Mouse (Mus musculus): ENCODE measurements around the gene Afap1. TPM values are rescaled to one million over a fixed set of nuclear protein-coding genes. Genes with fewer than 3 reads are reported as not detected.

Gene Afap1
- total RNA-seq, 2 experiments from 2014 or later: 25.9 to 30.4 TPM

GRCm38 (mm10) chr5:35948225-35948975, 55.3 kb downstream of the Afap1 start:
- TF ChIP-seq CTCF (conservative IDR thresholded peaks at IDR 0.05): no peak
- DNase-seq (ENCODE audit: low spot score in 2 of 2): no peak
- H3K4me3 ChIP-seq: no peak overlapping the region
- no peak overlapping the region for H3K27ac ChIP-seq

GRCm38 (mm10) chr5:35949061-35949460, 55.9 kb downstream of the Afap1 start:
- H3K27ac ChIP-seq: no peak overlapping the region
- no peak overlapping the region for H3K4me3 ChIP-seq
- no peak for DNase-seq (ENCODE audit: low spot score in 2 of 2)
- no peak for TF ChIP-seq CTCF (conservative IDR thresholded peaks at IDR 0.05)

GRCm38 (mm10) chr5:35950504-35950903, 57.4 kb downstream of the Afap1 start:
- H3K4me3 ChIP-seq: no peak overlapping the region
- no peak overlapping the region for H3K27ac ChIP-seq
- DNase-seq (ENCODE audit: low spot score in 2 of 2): no peak
- no peak for TF ChIP-seq CTCF (conservative IDR thresholded peaks at IDR 0.05)

GRCm38 (mm10) chr5:35954055-35954718, 61.1 kb downstream of the Afap1 start:
- Histone ChIP-seq H3K4me3 (no peak overlapping the region), H3K27ac (no peak overlapping the region)
- peak in 1 of 2 experiments; percentile 26 for DNase-seq (ENCODE audit: low spot score in 2 of 2)
- TF ChIP-seq CTCF (conservative IDR thresholded peaks at IDR 0.05): no peak

GRCm38 (mm10) chr5:35956268-35956667, 63.1 kb downstream of the Afap1 start:
- Histone ChIP-seq H3K27ac (no peak overlapping the region), H3K4me3 (no peak overlapping the region)
- no peak for DNase-seq (ENCODE audit: low spot score in 2 of 2)
- no peak for TF ChIP-seq CTCF (conservative IDR thresholded peaks at IDR 0.05)

- H3K27ac ChIP-seq: no peak overlapping the region
- peak; percentile 50 for TF ChIP-seq CTCF (conservative IDR thresholded peaks at IDR 0.05)
- H3K4me3 ChIP-seq: no peak overlapping the region
- DNase-seq (ENCODE audit: low spot score in 2 of 2): no peak
These were observed 65.6 kb downstream of the Afap1 start for GRCm38 (mm10) chr5:35958681-35959080.

- no peak overlapping the region for H3K4me3 ChIP-seq
- no peak for TF ChIP-seq CTCF (conservative IDR thresholded peaks at IDR 0.05)
- no peak for DNase-seq (ENCODE audit: low spot score in 2 of 2)
These were observed 67.0 kb downstream of the Afap1 start for GRCm38 (mm10) chr5:35960168-35960567.

GRCm38 (mm10) chr5:35961271-35961670, 68.2 kb downstream of the Afap1 start:
- no peak for DNase-seq (ENCODE audit: low spot score in 2 of 2)
- no peak overlapping the region for H3K4me3 ChIP-seq
- H3K27ac ChIP-seq: no peak overlapping the region
- no peak for TF ChIP-seq CTCF (conservative IDR thresholded peaks at IDR 0.05)

More at GRCm38 (mm10) chr5:35960168-35960567, 67.0 kb downstream of the Afap1 start:
- no peak overlapping the region for H3K27ac ChIP-seq

GRCm38 (mm10) chr5:35963635-35964034, 70.5 kb downstream of the Afap1 start:
- TF ChIP-seq CTCF (conservative IDR thresholded peaks at IDR 0.05): no peak
- no peak for DNase-seq (ENCODE audit: low spot score in 2 of 2)
- no peak overlapping the region for H3K4me3 ChIP-seq

GRCm38 (mm10) chr5:35965036-35965435, 71.9 kb downstream of the Afap1 start:
- H3K27ac ChIP-seq: no peak overlapping the region
- no peak for TF ChIP-seq CTCF (conservative IDR thresholded peaks at IDR 0.05)
- no peak for DNase-seq (ENCODE audit: low spot score in 2 of 2)

More at GRCm38 (mm10) chr5:35963635-35964034, 70.5 kb downstream of the Afap1 start:
- no peak overlapping the region for H3K27ac ChIP-seq

GRCm38 (mm10) chr5:35969857-35970256, 76.7 kb downstream of the Afap1 start:
- H3K27ac ChIP-seq: peak overlapping the region; percentile 54
- no peak overlapping the region for H3K4me3 ChIP-seq
- DNase-seq (ENCODE audit: low spot score in 2 of 2): no peak
- no peak for TF ChIP-seq CTCF (conservative IDR thresholded peaks at IDR 0.05)

More at GRCm38 (mm10) chr5:35965036-35965435, 71.9 kb downstream of the Afap1 start:
- H3K4me3 ChIP-seq: no peak overlapping the region

- Histone ChIP-seq H3K4me3 (no peak overlapping the region), H3K27ac (peak overlapping the region; percentile 54)
- no peak for TF ChIP-seq CTCF (conservative IDR thresholded peaks at IDR 0.05)
- peak; percentile 40 to 41 for DNase-seq (ENCODE audit: low spot score in 2 of 2)
These were observed 77.4 kb downstream of the Afap1 start for GRCm38 (mm10) chr5:35970380-35971105.
